Mouse (Mus musculus): ENCODE data around the gene Nrap.

The Nrap gene

GRCm38 (mm10) chr19:56396669-56397621 lies 7.1 kb upstream of the Nrap start, which contains the start of gene Casp7:
Casp7 (plus strand) TSS chr19:56397129.
- DNase-seq: peak; percentile 80

GRCm38 (mm10) chr19:56396227-56396626 lies 6.4 kb upstream of the Nrap start:
- DNase-seq: peak; percentile 23

GRCm38 (mm10) chr19:56395183-56395935 lies 5.5 kb upstream of the Nrap start:
- no peak for DNase-seq

- no peak for DNase-seq
Measured at GRCm38 (mm10) chr19:56393311-56393866, 3.6 kb upstream of the Nrap start.

GRCm38 (mm10) chr19:56391307-56392046 lies 1.6 kb upstream of the Nrap start:
- DNase-seq: peak; percentile 48

- DNase-seq: no peak
Measured at GRCm38 (mm10) chr19:56389176-56389575, 661 bp downstream of the Nrap start.

GRCm38 (mm10) chr19:56387726-56388302 lies 2.0 kb downstream of the Nrap start:
- DNase-seq: no peak

- no peak for DNase-seq
Measured at GRCm38 (mm10) chr19:56386095-56386494, 3.7 kb downstream of the Nrap start.

GRCm38 (mm10) chr19:56385546-56385945 lies 4.3 kb downstream of the Nrap start:
- no peak for DNase-seq

GRCm38 (mm10) chr19:56381407-56381806 lies 8.4 kb downstream of the Nrap start:
- DNase-seq: no peak

- DNase-seq: peak; percentile 80
Measured at GRCm38 (mm10) chr19:56380341-56380740, 9.5 kb downstream of the Nrap start.

GRCm38 (mm10) chr19:56378554-56379172 lies 11.2 kb downstream of the Nrap start:
- DNase-seq: no peak

GRCm38 (mm10) chr19:56378007-56378406 lies 11.8 kb downstream of the Nrap start:
- no peak for DNase-seq

- DNase-seq: no peak
Measured at GRCm38 (mm10) chr19:56374011-56374410, 15.8 kb downstream of the Nrap start.

GRCm38 (mm10) chr19:56373246-56373645 lies 16.6 kb downstream of the Nrap start:
- DNase-seq: no peak

- no peak for DNase-seq
Measured at GRCm38 (mm10) chr19:56372226-56372625, 17.6 kb downstream of the Nrap start.

GRCm38 (mm10) chr19:56370389-56371150 lies 19.3 kb downstream of the Nrap start:
- DNase-seq: no peak

- peak; percentile 54 for DNase-seq
Measured at GRCm38 (mm10) chr19:56368912-56369311, 20.9 kb downstream of the Nrap start.

GRCm38 (mm10) chr19:56367778-56368177 lies 22.1 kb downstream of the Nrap start:
- no peak for DNase-seq

GRCm38 (mm10) chr19:56366625-56367024 lies 23.2 kb downstream of the Nrap start:
- no peak for DNase-seq

- no peak for DNase-seq
Measured at GRCm38 (mm10) chr19:56366168-56366567, 23.7 kb downstream of the Nrap start.

Measured in thymus, postnatal 4 days (tissue).